Mouse (Mus musculus): ENCODE results near the gene Hipk1. TPM values are rescaled to one million over a fixed set of nuclear protein-coding genes. Genes with fewer than 3 reads are reported as not detected.
"Not testable (repeated sequence)": the region's sequence is repeated elsewhere in the genome, so short reads cannot be mapped to it uniquely, and the experiment has no call there.

Hipk1 gene
- polyA plus RNA-seq, 2 experiments = 16.6 to 27.3 TPM

GRCm38 (mm10) chr3:103792566-103792965, 1.2 kb upstream of the Hipk1 start:
- H3K36me3 ChIP-seq (ENCODE audit: control insufficient read depth, insufficient read depth, low read length) = no peaks in the 10 kb centered on the region
- DNase-seq (ENCODE audit: low spot score) (no peak), ATAC-seq (ENCODE audit: low FRiP score, low read depth) (no peak)
- H3K4me2 ChIP-seq (replicated peaks; ENCODE audit: low read depth, low read length, severe bottlenecking) = no peak overlapping the region
- 74% methylated on average over 1 of the region's 1 CpGs for WGBS
- H3K27ac ChIP-seq (replicated peaks; ENCODE audit: low read depth, low read length) = no peak overlapping the region
- no peak overlapping the region for H3K4me3 ChIP-seq (replicated peaks; ENCODE audit: low read length)
- H3K9ac ChIP-seq (ENCODE audit: low read depth, low read length, severe bottlenecking) = no peak overlapping the region
- H3K4me1 ChIP-seq (ENCODE audit: control insufficient read depth, insufficient read depth, low read length) = peaks cover 11% of the 10 kb centered on the region
- H3K27me3 ChIP-seq (ENCODE audit: control insufficient read depth, insufficient read depth, low read length) = no peaks in the 10 kb centered on the region
- H3K9me3 ChIP-seq (ENCODE audit: control insufficient read depth, low read length) = no peaks in the 10 kb centered on the region
- TF ChIP-seq POLR2A (IDR thresholded peaks at IDR 0.05; ENCODE audit: borderline replicate concordance, extremely low read depth, insufficient read depth, insufficient read length) = no peak

GRCm38 (mm10) chr3:103792111-103792406, 696 bp upstream of the Hipk1 start:
- H3K36me3 ChIP-seq (ENCODE audit: control insufficient read depth, insufficient read depth, low read length); H3K27me3 ChIP-seq (ENCODE audit: control insufficient read depth, insufficient read depth, low read length); H3K4me3 ChIP-seq (replicated peaks; ENCODE audit: low read length); ATAC-seq (ENCODE audit: low FRiP score, low read depth); H3K9ac ChIP-seq (ENCODE audit: low read depth, low read length, severe bottlenecking); H3K9me3 ChIP-seq (ENCODE audit: control insufficient read depth, low read length); DNase-seq (ENCODE audit: low spot score); H3K4me2 ChIP-seq (replicated peaks; ENCODE audit: low read depth, low read length, severe bottlenecking); H3K27ac ChIP-seq (replicated peaks; ENCODE audit: low read depth, low read length): not testable (repeated sequence)
- 92% methylated on average over 5 of the region's 5 CpGs for WGBS
- H3K4me1 ChIP-seq (ENCODE audit: control insufficient read depth, insufficient read depth, low read length) = peaks cover 11% of the 10 kb centered on the region

- Histone ChIP-seq H3K4me2 (replicated peaks; ENCODE audit: low read depth, low read length, severe bottlenecking) (peak overlapping the region; percentile 58), H3K9ac (ENCODE audit: low read depth, low read length, severe bottlenecking) (peak overlapping the region; percentile 93), H3K4me3 (replicated peaks; ENCODE audit: low read length) (peak overlapping the region; percentile 88), H3K36me3 (ENCODE audit: control insufficient read depth, insufficient read depth, low read length) (no peaks in the 10 kb centered on the region), H3K9me3 (ENCODE audit: control insufficient read depth, low read length) (no peaks in the 10 kb centered on the region), H3K27me3 (ENCODE audit: control insufficient read depth, insufficient read depth, low read length) (no peaks in the 10 kb centered on the region), H3K27ac (replicated peaks; ENCODE audit: low read depth, low read length) (peak overlapping the region; percentile 76), H3K4me1 (ENCODE audit: control insufficient read depth, insufficient read depth, low read length) (peaks cover 11% of the 10 kb centered on the region)
- no peak for TF ChIP-seq POLR2A (IDR thresholded peaks at IDR 0.05; ENCODE audit: borderline replicate concordance, extremely low read depth, insufficient read depth, insufficient read length)
- 0% methylated on average over 36 of the region's 61 CpGs for WGBS
- ATAC-seq (ENCODE audit: low FRiP score, low read depth) (peak; percentile 82), DNase-seq (ENCODE audit: low spot score) (no peak)
Observed at GRCm38 (mm10) chr3:103790346-103791145, 817 bp downstream of the Hipk1 start.

GRCm38 (mm10) chr3:103789891-103790345, 1.4 kb downstream of the Hipk1 start:
- ATAC-seq (ENCODE audit: low FRiP score, low read depth) = no peak
- Histone ChIP-seq H3K4me3 (replicated peaks; ENCODE audit: low read length) (peak overlapping the region; percentile 88), H3K9me3 (ENCODE audit: control insufficient read depth, low read length) (no peaks in the 10 kb centered on the region), H3K4me1 (ENCODE audit: control insufficient read depth, insufficient read depth, low read length) (peaks cover 13% of the 10 kb centered on the region), H3K27ac (replicated peaks; ENCODE audit: low read depth, low read length) (peak overlapping the region; percentile 76; the same call in 1 of the 2 replicates), H3K36me3 (ENCODE audit: control insufficient read depth, insufficient read depth, low read length) (no peaks in the 10 kb centered on the region), H3K27me3 (ENCODE audit: control insufficient read depth, insufficient read depth, low read length) (no peaks in the 10 kb centered on the region), H3K9ac (ENCODE audit: low read depth, low read length, severe bottlenecking) (peak overlapping the region; percentile 93), H3K4me2 (replicated peaks; ENCODE audit: low read depth, low read length, severe bottlenecking) (peak overlapping the region; percentile 58)
- DNase-seq (ENCODE audit: low spot score) = no peak
- no peak for TF ChIP-seq POLR2A (IDR thresholded peaks at IDR 0.05; ENCODE audit: borderline replicate concordance, extremely low read depth, insufficient read depth, insufficient read length)
- WGBS = 3% methylated on average over 14 of the region's 14 CpGs

GRCm38 (mm10) chr3:103789096-103789495, 2.3 kb downstream of the Hipk1 start:
- peaks cover 15% of the 10 kb centered on the region for H3K4me1 ChIP-seq (ENCODE audit: control insufficient read depth, insufficient read depth, low read length)
- no peak overlapping the region for H3K4me3 ChIP-seq (replicated peaks; ENCODE audit: low read length)
- no peaks in the 10 kb centered on the region for H3K9me3 ChIP-seq (ENCODE audit: control insufficient read depth, low read length)
- no peaks in the 10 kb centered on the region for H3K36me3 ChIP-seq (ENCODE audit: control insufficient read depth, insufficient read depth, low read length)
- 75% methylated on average over 7 of the region's 7 CpGs for WGBS
- no peak for TF ChIP-seq POLR2A (IDR thresholded peaks at IDR 0.05; ENCODE audit: borderline replicate concordance, extremely low read depth, insufficient read depth, insufficient read length)
- H3K27ac ChIP-seq (replicated peaks; ENCODE audit: low read depth, low read length) = no peak overlapping the region
- ATAC-seq (ENCODE audit: low FRiP score, low read depth) = no peak
- no peaks in the 10 kb centered on the region for H3K27me3 ChIP-seq (ENCODE audit: control insufficient read depth, insufficient read depth, low read length)
- no peak for DNase-seq (ENCODE audit: low spot score)
- H3K9ac ChIP-seq (ENCODE audit: low read depth, low read length, severe bottlenecking) = no peak overlapping the region
- 0 out of 2 replicates have a peak overlapping the region, but pooled peaks have one; percentile 58 for H3K4me2 ChIP-seq (replicated peaks; ENCODE audit: low read depth, low read length, severe bottlenecking)
